Mouse (Mus musculus): Measurements from ENCODE around the gene Syne3. TPM values are rescaled to one million over a fixed set of nuclear protein-coding genes. Genes with fewer than 3 reads are reported as not detected.

The Syne3 gene
- total RNA-seq, 2 experiments from 2014 or later = 6.2 to 7.1 TPM

DNA sequence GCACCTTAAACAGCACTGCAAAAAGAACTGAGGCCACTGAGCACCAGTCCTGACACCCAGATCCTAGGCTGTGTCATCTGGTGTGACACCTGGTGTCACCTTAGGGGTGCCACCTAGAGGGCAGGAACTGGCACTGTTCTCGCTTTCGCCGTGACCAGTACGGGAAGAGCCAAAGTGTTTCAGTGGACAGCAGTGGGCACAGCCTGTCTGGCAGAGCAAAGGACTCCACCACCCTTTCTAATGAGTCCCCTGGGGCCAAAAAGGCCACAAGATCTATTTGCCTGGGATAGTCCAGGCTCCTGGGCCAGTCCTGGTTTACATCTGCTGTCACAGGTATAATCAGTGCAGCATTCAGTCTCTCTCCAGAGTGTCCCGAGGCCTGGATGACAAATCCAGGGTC is 70.7 kb downstream of the Syne3 start:
- no peak for DNase-seq (ENCODE audit: low spot score)
- intact Hi-C loops (cut with DNase I) = loop anchor here (2.0 to 5.0 kb wide), 4 partner anchors 167 to 498 kb away; no protein-coding TSS in a partner anchor

DNA sequence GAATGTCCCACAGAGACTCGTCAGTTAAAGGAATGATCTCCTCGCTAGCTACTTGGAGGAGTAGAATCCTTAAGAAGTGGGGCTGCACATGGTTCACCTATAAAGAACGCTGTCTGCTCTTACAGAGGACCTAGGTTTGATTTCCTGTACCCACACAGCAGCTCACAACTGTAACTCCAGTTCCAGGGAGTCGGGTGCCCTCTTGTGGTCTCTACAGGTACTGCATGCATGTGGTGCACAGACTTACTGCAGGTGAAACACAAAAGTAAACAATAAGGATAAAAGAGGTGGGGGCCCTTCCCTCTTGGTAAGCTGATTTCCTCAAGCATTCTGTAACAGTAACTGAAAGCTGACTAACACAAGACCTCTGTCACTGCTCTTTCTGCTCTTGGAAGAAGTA is 73.4 kb downstream of the Syne3 start:
- intact Hi-C loops (cut with DNase I) = loop anchor here (5.0 kb wide), 3 partner anchors 164 to 254 kb away; no protein-coding TSS in a partner anchor

DNA sequence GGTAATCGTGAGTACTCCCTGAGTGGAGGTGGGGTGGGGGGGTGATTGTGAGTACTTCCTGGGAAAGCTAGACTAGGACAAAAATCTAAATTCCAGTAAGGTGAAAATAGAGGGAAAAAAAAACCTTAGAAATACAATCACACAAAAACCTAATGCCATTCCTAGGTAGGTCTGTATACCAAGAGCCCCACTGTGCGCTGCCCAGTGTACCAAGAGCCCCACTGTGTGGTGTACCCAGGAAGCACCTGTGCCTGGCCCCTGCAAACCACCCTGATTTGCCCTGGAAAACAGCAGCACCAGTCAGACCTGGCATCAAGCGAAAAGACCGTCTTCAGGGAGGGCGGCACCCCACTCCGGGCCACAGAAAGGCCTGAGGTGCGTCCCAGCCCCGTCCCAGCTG is 74.5 kb downstream of the Syne3 start:
- no peak for DNase-seq (ENCODE audit: low spot score)
- intact Hi-C loops (cut with DNase I) = loop anchor here (5.0 kb wide), 3 partner anchors 163 to 253 kb away; no protein-coding TSS in a partner anchor

More for the DNA sequence above, 73.4 kb downstream of the Syne3 start:
- no peak for DNase-seq (ENCODE audit: low spot score)

DNA sequence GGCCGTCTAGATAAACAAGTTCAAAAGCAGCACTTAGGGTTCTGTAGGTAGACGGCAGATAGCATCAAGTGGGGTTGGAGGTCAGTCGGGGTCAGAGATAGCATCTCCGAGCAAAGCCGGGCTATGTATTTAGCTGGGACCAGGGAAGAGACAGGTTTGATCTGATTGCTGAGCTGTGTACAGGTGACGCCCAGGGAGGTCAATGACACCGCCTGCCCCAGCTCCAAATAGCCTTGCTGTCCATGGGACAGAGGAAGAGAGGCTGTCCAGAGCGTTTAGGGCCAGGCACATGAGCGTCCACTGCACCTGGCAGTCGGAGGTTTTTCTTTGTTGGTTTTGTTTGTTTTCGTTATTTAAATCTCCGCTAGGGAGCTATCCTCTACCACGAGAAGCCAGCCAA is 75.8 kb downstream of the Syne3 start:
- intact Hi-C loops (cut with DNase I) = no loop called here

DNA sequence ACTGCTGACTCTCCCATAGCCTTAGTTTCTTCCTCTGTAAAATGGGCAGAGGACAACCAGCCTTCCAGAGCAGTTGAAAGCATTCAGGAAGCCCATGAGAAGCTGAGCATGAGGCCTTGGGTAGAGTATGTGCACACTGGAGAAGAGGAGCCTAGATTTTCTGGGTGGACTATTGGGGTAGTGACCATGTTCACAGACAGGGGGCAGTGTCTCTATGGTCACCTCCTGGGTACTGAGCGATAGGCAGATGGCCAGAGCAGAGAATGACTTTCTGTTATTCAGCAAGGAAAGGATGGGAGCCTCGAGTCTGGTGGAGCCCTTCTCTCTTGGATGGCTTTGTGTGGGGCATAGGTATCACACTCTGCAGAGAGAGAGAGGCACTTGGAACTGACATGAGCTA is 76.4 kb downstream of the Syne3 start:
- no peak for DNase-seq (ENCODE audit: low spot score)
- intact Hi-C loops (cut with DNase I) = no loop called here

More for the DNA sequence above, 75.8 kb downstream of the Syne3 start:
- DNase-seq (ENCODE audit: low spot score) = no peak

DNA sequence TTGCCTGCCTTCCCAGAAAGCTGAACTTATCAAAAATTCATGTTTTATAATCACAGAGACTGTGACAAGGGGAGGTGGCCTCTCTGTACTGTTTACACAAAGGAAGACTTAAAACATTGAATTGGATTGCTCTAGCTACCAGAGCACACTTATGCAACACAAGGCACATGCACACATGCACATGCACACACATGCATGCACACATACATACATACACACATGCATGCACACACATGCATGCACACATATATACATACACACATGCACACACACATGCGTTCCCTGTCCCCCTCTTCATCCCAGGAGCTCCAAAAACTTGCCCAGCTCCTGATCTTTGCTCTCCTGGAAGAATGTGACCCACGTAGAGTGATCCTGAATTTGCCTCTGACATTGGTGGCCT is 83.8 kb downstream of the Syne3 start:
- intact Hi-C loops (cut with DNase I) = no loop called here
- no peak for DNase-seq (ENCODE audit: low spot score)

DNA sequence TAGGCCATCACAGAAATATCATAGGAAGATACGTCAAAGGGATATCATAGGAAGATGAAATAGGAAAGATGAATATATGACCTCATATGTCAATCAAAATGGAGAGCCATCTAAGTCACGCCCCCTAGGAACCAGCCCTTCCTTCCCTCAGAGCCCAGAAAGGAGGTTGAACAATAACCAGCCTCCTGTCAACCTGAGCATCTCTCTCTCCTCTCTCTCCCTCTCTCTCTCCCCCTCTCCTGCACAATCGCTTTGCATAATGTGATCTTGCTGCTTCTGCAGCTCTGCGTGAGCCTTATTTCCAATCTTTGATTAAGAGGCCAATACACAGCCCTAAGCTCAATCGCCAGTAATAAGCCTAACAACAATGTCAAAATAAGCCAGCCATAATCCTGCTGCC is 84.6 kb downstream of the Syne3 start:
- no peak for DNase-seq (ENCODE audit: low spot score)
- intact Hi-C loops (cut with DNase I) = no loop called here

DNA sequence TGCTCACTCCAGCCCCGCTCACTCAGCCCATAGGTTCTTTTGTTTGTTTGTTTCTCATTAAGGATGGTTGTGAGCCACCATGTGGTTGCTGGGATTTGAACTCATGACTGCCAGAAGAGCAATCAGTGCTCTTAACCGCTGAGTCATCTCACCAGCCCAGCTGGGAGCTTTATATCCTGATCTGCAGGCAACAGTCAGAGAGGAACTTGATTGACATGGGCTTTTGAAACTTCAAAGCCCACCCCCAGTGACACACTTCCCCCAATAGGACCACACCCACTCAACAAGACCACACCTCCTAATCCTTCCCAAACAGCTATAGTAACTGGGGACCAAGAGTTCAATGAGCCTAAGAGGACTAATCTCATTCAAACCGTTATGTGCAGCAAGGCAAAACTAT is 85.1 kb downstream of the Syne3 start:
- no peak for DNase-seq (ENCODE audit: low spot score)
- intact Hi-C loops (cut with DNase I) = no loop called here

DNA sequence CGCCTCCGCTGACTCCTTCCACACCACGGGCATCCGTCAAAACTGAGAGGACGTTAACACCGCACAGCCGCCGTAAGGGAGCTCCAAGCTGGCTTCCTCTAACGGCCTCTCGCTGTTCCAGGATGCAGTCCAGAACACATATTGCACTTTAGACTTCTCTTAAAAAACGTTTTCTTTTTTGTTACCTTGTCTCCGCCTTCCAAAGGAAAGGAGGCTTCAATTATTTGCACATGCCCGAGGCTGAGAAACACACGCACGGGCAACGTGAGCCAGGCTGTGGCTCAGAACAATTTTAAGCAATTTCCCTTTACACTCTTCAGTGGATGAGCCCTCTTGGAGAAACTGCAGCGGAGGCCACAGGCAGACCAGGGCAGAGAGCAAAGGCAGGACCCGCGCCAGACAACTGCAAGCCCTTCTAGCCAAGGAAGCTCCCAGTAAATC is 85.6 kb downstream of the Syne3 start:
- no peak for DNase-seq (ENCODE audit: low spot score)
- intact Hi-C loops (cut with DNase I) = no loop called here

DNA sequence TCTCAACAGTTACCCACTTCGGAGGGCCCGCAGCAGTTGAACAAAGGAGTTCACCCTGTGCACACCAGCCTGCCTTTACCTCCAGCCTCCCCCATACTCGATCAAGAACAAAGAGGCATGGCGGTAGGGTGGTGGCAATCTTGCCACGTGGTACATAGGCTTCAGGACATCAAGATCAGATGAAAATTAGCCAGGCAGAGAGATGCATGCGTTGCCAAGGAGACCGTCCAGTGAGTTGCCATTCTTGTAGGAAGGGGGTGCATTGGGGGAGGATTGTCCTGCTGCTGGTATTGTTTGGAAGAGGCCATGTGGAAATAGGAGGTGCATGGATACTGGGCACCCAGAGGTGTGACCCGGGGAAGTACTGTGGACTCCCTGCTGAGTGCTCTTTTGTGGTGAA is 87.0 kb downstream of the Syne3 start:
- no peak for DNase-seq (ENCODE audit: low spot score)
- intact Hi-C loops (cut with DNase I) = no loop called here

DNA sequence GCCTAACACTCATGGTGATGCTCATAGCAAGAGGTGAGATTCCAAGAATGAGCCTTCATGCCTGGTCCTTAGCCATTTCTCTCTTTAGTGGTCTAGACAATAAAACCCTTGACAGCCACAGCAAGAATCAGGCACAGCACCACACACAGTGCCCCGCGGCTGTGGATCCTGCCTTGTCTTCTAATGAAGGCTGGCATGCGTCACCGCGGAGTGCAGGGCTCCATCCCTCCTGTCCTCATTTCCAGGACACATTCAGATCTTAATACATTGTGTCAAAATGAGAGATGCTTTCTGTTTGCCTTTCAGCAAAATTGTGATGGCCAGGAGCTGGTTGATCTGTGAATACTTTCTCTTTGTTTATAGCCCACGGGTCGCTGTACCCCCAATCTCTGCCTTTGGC is 88.5 kb downstream of the Syne3 start:
- no peak for DNase-seq (ENCODE audit: low spot score)
- intact Hi-C loops (cut with DNase I) = no loop called here

DNA sequence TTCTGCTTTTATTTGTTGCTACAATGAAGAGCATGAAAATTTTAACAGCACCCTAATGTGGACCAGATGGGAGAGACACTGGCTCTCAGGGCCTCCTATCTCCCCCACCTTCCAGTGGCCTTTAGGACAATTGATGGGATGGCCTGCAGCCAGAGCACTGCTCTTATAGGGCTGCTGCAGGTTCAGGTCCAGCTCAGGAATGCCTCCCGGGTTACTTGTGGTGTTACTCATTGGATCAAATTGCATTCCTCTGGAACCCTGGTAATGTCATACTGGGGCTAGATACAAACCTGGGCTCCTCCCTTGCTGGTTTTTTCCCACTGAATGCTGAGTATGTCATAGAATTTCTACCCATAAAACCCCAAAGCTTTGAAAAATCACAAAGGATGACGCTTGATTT is 90.4 kb downstream of the Syne3 start:
- DNase-seq (ENCODE audit: low spot score) = no peak
- intact Hi-C loops (cut with DNase I) = no loop called here

DNA sequence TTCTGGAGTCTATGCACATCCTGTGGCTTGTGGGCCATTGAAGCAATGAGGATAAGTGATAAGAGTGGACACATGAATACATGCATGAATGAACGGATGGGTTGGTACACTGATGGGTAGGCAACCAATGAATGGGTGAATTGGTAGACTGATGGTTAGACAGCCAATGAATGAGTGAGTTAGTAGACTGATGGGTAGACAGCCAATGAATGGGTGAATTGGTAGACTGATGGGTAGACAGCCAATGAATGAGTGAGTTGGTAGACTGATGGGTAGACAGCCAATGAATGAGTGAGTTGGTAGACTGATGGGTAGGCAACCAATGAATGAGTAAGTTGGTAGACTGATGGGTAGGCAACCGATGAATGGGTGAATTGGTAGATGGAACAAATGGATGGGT is 91.7 kb downstream of the Syne3 start:
- DNase-seq (ENCODE audit: low spot score) = no peak
- intact Hi-C loops (cut with DNase I) = no loop called here

DNA sequence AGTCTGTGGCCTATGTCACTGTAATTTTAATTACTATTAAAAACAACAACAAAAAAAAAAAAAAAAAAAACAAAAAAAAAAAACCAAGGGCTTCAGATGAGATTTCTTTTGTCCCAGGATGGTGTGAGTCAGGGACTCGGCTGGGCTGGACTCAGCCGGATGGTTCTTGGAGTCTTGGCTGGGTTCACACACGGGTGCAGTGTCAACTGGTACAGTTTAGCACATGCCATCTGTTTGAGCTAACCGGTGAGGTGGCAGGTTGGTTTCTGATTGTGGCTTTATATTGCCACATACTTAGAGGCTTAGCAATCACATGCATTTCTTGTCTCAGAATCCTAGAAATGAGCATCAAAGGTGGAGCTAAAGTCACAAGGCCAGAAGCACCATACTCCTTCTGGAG is 92.3 kb downstream of the Syne3 start:
- DNase-seq (ENCODE audit: low spot score) = no peak
- intact Hi-C loops (cut with DNase I) = no loop called here

DNA sequence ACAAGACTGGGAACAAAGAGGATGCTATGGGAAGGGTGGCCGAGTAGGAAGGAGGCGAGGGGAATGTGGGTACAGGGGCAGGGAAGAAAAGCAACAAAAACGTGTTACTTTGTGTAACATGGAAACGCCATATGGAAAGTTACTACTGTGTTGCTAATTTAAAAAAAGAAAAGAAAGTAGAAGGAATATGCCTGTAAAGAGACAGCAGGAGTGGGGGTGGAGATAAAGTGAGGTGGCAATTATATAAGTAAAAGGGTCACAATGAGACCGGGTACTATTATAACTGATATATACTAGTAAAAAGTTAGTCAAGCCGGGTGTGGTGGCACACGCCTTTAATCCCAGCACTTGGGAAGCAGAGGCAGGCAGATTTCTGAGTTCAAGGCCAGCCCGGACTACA is 92.8 kb downstream of the Syne3 start:
- no peak for DNase-seq (ENCODE audit: low spot score)
- intact Hi-C loops (cut with DNase I) = no loop called here

DNA sequence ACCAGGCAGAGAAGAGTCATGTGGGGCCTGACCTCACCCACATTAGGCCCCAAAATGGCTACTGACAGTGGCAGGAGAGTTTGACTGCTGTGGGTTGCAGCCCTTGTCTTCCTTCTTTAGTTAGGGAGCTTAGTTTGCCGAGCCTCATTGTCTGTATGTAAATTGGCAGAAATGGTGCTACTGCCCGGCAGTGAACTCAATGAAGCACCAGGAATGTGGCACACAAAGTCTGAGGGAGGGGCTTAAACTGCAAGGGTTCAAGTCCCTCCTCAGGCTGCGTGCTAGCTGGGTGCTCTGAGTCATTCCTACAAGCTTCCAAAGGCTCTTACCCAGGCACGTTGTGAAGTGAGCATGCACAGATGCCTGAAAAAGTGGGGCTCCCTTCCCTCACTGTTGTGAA is 93.9 kb downstream of the Syne3 start:
- intact Hi-C loops (cut with DNase I) = no loop called here
- DNase-seq (ENCODE audit: low spot score) = no peak

DNA sequence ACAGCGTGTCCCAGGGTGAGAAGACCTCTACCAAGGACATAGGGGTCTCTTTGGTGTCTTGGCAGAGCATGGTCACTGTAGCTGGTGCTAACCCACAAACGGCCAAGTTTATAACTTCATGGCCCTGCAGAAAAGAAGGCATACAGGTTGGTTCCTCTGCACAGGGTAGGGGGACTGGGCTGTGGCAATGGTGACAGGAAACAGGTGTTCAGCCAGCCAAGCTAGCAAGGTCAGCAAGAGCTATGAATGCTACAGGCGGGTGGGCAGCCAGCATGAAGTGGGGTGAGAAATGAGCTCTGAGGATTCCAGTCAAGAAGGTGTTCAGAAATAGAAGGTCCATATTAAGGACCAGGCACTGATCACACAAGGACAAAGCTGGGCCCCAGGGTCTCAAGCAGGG is 96.6 kb downstream of the Syne3 start:
- DNase-seq (ENCODE audit: low spot score) = no peak
- intact Hi-C loops (cut with DNase I) = no loop called here

DNA sequence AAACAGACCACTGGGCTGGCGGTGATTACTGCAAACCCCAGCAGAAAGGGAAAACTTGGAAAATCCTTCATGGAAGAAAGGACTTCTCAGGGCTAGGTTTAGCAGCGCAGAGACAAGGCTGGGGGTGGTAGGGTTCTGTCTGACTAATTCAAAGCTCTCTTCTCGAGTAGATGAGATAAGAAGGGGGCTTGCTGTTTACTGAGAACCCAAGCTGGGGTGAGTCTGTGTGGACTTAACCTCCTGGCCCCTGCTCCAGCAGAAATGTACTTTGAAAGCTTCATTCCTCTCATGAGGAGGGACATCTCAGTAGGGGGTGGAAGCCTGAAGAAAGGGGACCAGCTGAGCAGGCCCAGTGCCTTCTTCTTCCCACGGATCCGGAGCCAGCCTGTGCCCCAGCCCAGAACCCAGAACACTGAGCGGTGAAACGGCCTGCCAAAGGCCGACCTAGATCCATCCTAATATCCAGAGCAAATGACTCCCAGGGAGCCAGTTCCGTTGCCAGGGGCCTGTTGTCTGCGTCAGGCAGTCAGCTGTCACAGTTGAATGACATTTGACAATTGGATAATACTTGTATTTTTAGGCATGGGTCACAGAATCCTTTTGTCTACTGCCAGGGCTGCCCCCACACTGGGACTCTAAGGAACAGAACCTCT is 97.2 kb downstream of the Syne3 start:
- intact Hi-C loops (cut with DNase I) = no loop called here
- no peak for DNase-seq (ENCODE audit: low spot score)

DNA sequence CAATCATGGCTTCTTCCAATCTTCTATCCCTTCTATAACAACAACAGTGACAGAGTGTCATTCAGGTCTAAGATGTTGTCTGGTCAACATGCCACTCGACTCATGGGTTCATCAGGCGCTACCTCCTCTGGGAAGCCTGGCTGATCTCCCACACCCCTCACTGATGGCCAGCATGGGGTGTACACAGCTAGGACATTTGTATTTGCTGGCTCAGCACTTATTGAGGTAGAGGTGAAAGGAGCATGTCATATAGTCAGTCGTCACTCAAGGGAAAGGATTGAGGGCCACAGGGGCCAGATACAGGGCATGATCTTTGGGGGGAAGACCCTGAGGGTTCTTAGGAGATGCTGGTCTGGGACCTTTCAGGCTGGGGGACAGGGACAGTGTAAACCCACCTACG is 99.9 kb downstream of the Syne3 start:
- DNase-seq (ENCODE audit: low spot score) = no peak
- intact Hi-C loops (cut with DNase I) = no loop called here

DNA sequence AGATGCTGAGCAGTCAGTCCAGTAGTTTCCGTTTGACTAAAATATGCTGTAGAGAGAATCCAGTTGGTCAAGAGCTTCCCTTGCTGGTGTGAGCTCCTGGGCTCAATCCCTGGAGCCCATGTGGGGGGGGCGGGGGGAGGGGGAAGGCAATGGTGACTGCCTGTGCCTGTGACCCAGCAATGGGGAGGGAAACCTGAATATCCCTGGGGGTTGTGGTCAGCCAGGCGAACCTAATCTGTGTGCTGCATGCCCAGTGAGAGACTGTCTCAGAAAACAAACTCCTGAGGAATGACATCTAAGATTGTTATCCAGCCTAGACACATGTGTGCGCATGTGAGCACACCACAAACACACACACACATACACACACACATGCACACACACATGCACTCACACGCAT is 100.6 kb downstream of the Syne3 start:
- intact Hi-C loops (cut with DNase I) = no loop called here
- DNase-seq (ENCODE audit: low spot score) = no peak

DNA sequence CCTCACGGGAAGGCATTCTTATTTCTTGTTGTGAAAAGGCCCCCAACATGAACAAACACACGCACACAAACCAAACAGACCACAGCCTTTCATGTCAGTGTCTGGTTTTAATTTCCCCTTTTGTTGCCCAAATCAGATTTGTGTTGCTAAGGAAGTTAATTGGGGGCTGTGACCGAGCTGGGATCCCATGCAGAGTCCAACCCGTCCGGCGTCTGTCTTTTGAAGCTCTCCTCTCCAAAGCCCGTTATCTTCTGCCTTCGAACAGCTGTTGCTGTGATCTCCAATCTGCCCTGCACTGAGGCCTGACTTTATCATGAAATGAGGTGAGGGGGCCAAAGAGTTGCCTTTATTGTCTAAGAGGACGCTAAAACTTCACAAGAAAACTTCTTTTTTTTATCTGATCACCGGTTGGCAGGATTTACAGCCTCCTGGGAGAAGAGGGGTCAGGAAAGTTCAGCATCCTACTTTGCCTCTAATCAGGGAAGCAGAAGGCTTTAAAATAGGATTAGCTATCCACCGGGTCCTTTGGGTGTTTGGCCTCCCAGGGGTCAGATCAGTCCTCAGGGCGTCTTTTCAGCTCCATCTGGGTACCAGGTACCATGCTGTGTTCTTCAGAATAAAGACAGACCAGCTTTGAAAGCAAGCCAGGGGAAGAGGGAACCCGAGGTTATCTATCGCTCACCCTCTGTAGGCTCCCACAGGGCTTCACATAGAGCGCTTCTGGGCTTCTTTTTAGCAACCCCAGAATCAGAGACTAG is 101.4 kb downstream of the Syne3 start:
- no peak for DNase-seq (ENCODE audit: low spot score)
- intact Hi-C loops (cut with DNase I) = no loop called here

DNA sequence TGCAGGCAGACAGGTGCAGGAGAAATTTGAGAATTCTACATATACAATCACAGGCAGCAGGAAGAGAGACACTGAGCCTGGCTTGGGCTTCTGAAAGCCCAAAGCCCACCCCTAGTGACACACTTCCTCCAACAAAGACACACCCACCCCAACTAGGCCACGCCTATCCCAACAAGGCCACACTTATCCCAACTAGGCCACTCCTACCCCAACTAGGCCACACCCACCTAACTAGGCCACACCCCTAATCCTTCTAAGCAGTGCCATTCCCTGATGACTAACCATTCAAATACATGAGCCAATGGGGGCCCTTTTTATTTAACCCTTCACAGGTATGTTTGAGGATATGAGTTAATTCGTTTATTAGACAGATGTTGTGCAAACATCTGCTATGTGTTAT is 102.5 kb downstream of the Syne3 start:
- intact Hi-C loops (cut with DNase I) = no loop called here
- no peak for DNase-seq (ENCODE audit: low spot score)
